Mouse (Mus musculus): ENCODE measurements at regions not wholly inside any gene's neighbourhood (a gene's known extent, or its start where the extent isn't known, plus 50 kb on each side); places are given as distances from the start of the nearest gene placed in this dataset.
"Not testable (repeated sequence)": the region's sequence is repeated elsewhere in the genome, so short reads cannot be mapped to it uniquely, and the experiment has no call there.

GRCm38 (mm10) chr5:3208293-3208692, 133.0 kb upstream of the Cdk6 start:
- not testable (repeated sequence) for H3K4me3 ChIP-seq (replicated peaks); H3K9ac ChIP-seq; H3K4me2 ChIP-seq (replicated peaks); H3K36me3 ChIP-seq; H3K27me3 ChIP-seq (replicated peaks); H3K4me1 ChIP-seq (replicated peaks); H3K27ac ChIP-seq; ATAC-seq; H3K9me3 ChIP-seq
- WGBS, result 82% methylated on average over 4 of the region's 4 CpGs

GRCm38 (mm10) chr5:3211284-3211683, 130.0 kb upstream of the Cdk6 start:
- Histone ChIP-seq H3K9ac (no peak overlapping the region), H3K27ac (no peak overlapping the region), H3K36me3 (no peaks in the 10 kb centered on the region), H3K27me3 (replicated peaks) (no peaks in the 10 kb centered on the region), H3K9me3 (no peaks in the 10 kb centered on the region), H3K4me3 (replicated peaks) (no peak overlapping the region), H3K4me1 (replicated peaks) (no peaks in the 10 kb centered on the region), H3K4me2 (replicated peaks) (no peak overlapping the region)
- ATAC-seq, result no peak
- 92% methylated on average over 3 of the region's 3 CpGs for WGBS

- Histone ChIP-seq H3K4me1 (replicated peaks) (no peaks in the 10 kb centered on the region), H3K9me3 (no peaks in the 10 kb centered on the region), H3K27ac (no peak overlapping the region), H3K9ac (no peak overlapping the region), H3K4me2 (replicated peaks) (no peak overlapping the region), H3K27me3 (replicated peaks) (no peaks in the 10 kb centered on the region), H3K4me3 (replicated peaks) (no peak overlapping the region), H3K36me3 (no peaks in the 10 kb centered on the region)
- ATAC-seq, result peak; percentile 91
- WGBS, result 51% methylated on average over 5 of the region's 5 CpGs
These were observed 125.2 kb upstream of the Cdk6 start for GRCm38 (mm10) chr5:3216053-3216452.

- H3K4me3 ChIP-seq (replicated peaks), result no peak overlapping the region
- no peak overlapping the region for H3K4me2 ChIP-seq (replicated peaks)
- no peaks in the 10 kb centered on the region for H3K27me3 ChIP-seq (replicated peaks)
- 56% methylated on average over 4 of the region's 4 CpGs for WGBS
- ATAC-seq, result no peak
- no peak overlapping the region for H3K9ac ChIP-seq
- no peaks in the 10 kb centered on the region for H3K4me1 ChIP-seq (replicated peaks)
- H3K27ac ChIP-seq, result no peak overlapping the region
- H3K9me3 ChIP-seq, result no peaks in the 10 kb centered on the region
- no peaks in the 10 kb centered on the region for H3K36me3 ChIP-seq
These were observed 122.1 kb upstream of the Cdk6 start for GRCm38 (mm10) chr5:3219230-3219629.

GRCm38 (mm10) chr5:3219770-3220169, 121.5 kb upstream of the Cdk6 start:
- H3K36me3 ChIP-seq, result no peaks in the 10 kb centered on the region
- no peak overlapping the region for H3K27ac ChIP-seq
- ATAC-seq, result no peak
- WGBS, result 69% methylated on average over 3 of the region's 3 CpGs
- H3K4me1 ChIP-seq (replicated peaks), result no peaks in the 10 kb centered on the region
- H3K9me3 ChIP-seq, result no peaks in the 10 kb centered on the region
- no peak overlapping the region for H3K9ac ChIP-seq
- H3K27me3 ChIP-seq (replicated peaks), result no peaks in the 10 kb centered on the region
- no peak overlapping the region for H3K4me2 ChIP-seq (replicated peaks)
- no peak overlapping the region for H3K4me3 ChIP-seq (replicated peaks)

GRCm38 (mm10) chr5:3223819-3224218, 117.5 kb upstream of the Cdk6 start:
- 75% methylated on average over 4 of the region's 4 CpGs for WGBS
- not testable (repeated sequence) for H3K4me1 ChIP-seq (replicated peaks); H3K9ac ChIP-seq; H3K36me3 ChIP-seq; H3K27ac ChIP-seq; H3K4me2 ChIP-seq (replicated peaks); H3K27me3 ChIP-seq (replicated peaks); ATAC-seq; H3K9me3 ChIP-seq; H3K4me3 ChIP-seq (replicated peaks)

- WGBS, result 81% methylated on average over 14 of the region's 14 CpGs
- not testable (repeated sequence) for H3K27me3 ChIP-seq (replicated peaks); H3K36me3 ChIP-seq; H3K4me3 ChIP-seq (replicated peaks); H3K9ac ChIP-seq; H3K4me1 ChIP-seq (replicated peaks); H3K27ac ChIP-seq; H3K4me2 ChIP-seq (replicated peaks); ATAC-seq; H3K9me3 ChIP-seq
These were observed 116.8 kb upstream of the Cdk6 start for GRCm38 (mm10) chr5:3224392-3225054.

GRCm38 (mm10) chr5:3225358-3225757, 115.9 kb upstream of the Cdk6 start:
- H3K4me1 ChIP-seq (replicated peaks); H3K36me3 ChIP-seq; H3K4me3 ChIP-seq (replicated peaks); H3K9me3 ChIP-seq; ATAC-seq; H3K27ac ChIP-seq; H3K4me2 ChIP-seq (replicated peaks); H3K9ac ChIP-seq; H3K27me3 ChIP-seq (replicated peaks): not testable (repeated sequence)
- 87% methylated on average over 8 of the region's 8 CpGs for WGBS

GRCm38 (mm10) chr5:3244067-3244466, 97.2 kb upstream of the Cdk6 start:
- WGBS, result 44% methylated on average over 2 of the region's 2 CpGs

GRCm38 (mm10) chr5:3247333-3247732, 94.0 kb upstream of the Cdk6 start:
- Histone ChIP-seq H3K27ac (no peak overlapping the region), H3K27me3 (replicated peaks) (no peaks in the 10 kb centered on the region), H3K36me3 (no peaks in the 10 kb centered on the region), H3K4me3 (replicated peaks) (no peak overlapping the region), H3K4me2 (replicated peaks) (no peak overlapping the region), H3K9me3 (no peaks in the 10 kb centered on the region), H3K9ac (no peak overlapping the region), H3K4me1 (replicated peaks) (no peaks in the 10 kb centered on the region)
- ATAC-seq, result no peak
- WGBS, result 64% methylated on average over 2 of the region's 2 CpGs

More at GRCm38 (mm10) chr5:3244067-3244466, 97.2 kb upstream of the Cdk6 start:
- H3K27me3 ChIP-seq (replicated peaks); H3K4me1 ChIP-seq (replicated peaks); H3K9ac ChIP-seq; H3K36me3 ChIP-seq; H3K4me3 ChIP-seq (replicated peaks); H3K27ac ChIP-seq; ATAC-seq; H3K9me3 ChIP-seq; H3K4me2 ChIP-seq (replicated peaks): not testable (repeated sequence)

GRCm38 (mm10) chr5:3250273-3250672, 91.0 kb upstream of the Cdk6 start:
- no peak for ATAC-seq
- Histone ChIP-seq H3K9me3 (no peaks in the 10 kb centered on the region), H3K4me1 (replicated peaks) (no peaks in the 10 kb centered on the region), H3K4me2 (replicated peaks) (no peak overlapping the region), H3K9ac (no peak overlapping the region), H3K27me3 (replicated peaks) (no peaks in the 10 kb centered on the region), H3K36me3 (no peaks in the 10 kb centered on the region), H3K4me3 (replicated peaks) (no peak overlapping the region), H3K27ac (no peak overlapping the region)
- 76% methylated on average over 2 of the region's 2 CpGs for WGBS

- no peak overlapping the region for H3K9ac ChIP-seq
- no peak for ATAC-seq
- no peaks in the 10 kb centered on the region for H3K9me3 ChIP-seq
- H3K36me3 ChIP-seq, result no peaks in the 10 kb centered on the region
- H3K27ac ChIP-seq, result no peak overlapping the region
- no peak overlapping the region for H3K4me3 ChIP-seq (replicated peaks)
- H3K27me3 ChIP-seq (replicated peaks), result no peaks in the 10 kb centered on the region
- H3K4me2 ChIP-seq (replicated peaks), result no peak overlapping the region
- 70% methylated on average over 1 of the region's 1 CpGs for WGBS
- H3K4me1 ChIP-seq (replicated peaks), result no peaks in the 10 kb centered on the region
These were observed 81.0 kb upstream of the Cdk6 start for GRCm38 (mm10) chr5:3260289-3260688.

- peak; percentile 91 for ATAC-seq
- not testable (repeated sequence) for H3K9ac ChIP-seq; H3K36me3 ChIP-seq; H3K4me2 ChIP-seq (replicated peaks); H3K4me3 ChIP-seq (replicated peaks); H3K9me3 ChIP-seq; H3K27me3 ChIP-seq (replicated peaks); H3K27ac ChIP-seq; H3K4me1 ChIP-seq (replicated peaks)
- WGBS, result 50% methylated on average over 8 of the region's 8 CpGs
These were observed 76.1 kb upstream of the Cdk6 start for GRCm38 (mm10) chr5:3264988-3265738.

All from intestine, embryonic 15.5 days (tissue).